Mouse (Mus musculus): Measurements from ENCODE around the gene Sik1. TPM values are rescaled to one million over a fixed set of nuclear protein-coding genes. Genes with fewer than 3 reads are reported as not detected.

Gene Sik1
- polyA plus RNA-seq, 1 experiment from 2014 or later, result 16.5 TPM

GRCm38 (mm10) chr17:31806496-31806895 lies 49.1 kb downstream of the Sik1 start:
- no peak for ATAC-seq (ENCODE audit: low FRiP score)
- H3K27ac ChIP-seq, result peak overlapping the region; percentile 3; the same call in 1 of the 2 replicates
- H3K4me3 ChIP-seq, result no peak overlapping the region
- H3K9me3 ChIP-seq (replicated peaks), result no peaks in the 10 kb centered on the region
- H3K9ac ChIP-seq, result no peak overlapping the region
- H3K36me3 ChIP-seq, result no peaks in the 10 kb centered on the region
- H3K4me2 ChIP-seq (replicated peaks), result no peak overlapping the region
- H3K4me1 ChIP-seq, result peaks cover 8% of the 10 kb centered on the region
- WGBS, result 55% methylated on average over 3 of the region's 3 CpGs
- no peaks in the 10 kb centered on the region for H3K27me3 ChIP-seq

GRCm38 (mm10) chr17:31806025-31806424 lies 49.6 kb downstream of the Sik1 start:
- Histone ChIP-seq H3K36me3 (no peaks in the 10 kb centered on the region), H3K4me3 (no peak overlapping the region), H3K9ac (no peak overlapping the region), H3K27me3 (no peaks in the 10 kb centered on the region), H3K9me3 (replicated peaks) (no peaks in the 10 kb centered on the region), H3K27ac (0 out of 2 replicates have a peak overlapping the region, but pooled peaks have one; percentile 3), H3K4me2 (replicated peaks) (no peak overlapping the region), H3K4me1 (peaks cover 8% of the 10 kb centered on the region)
- 31% methylated on average over 8 of the region's 8 CpGs for WGBS
- no peak for ATAC-seq (ENCODE audit: low FRiP score)

- 78% methylated on average over 4 of the region's 4 CpGs for WGBS
- Histone ChIP-seq H3K27ac (no peak overlapping the region), H3K36me3 (no peaks in the 10 kb centered on the region), H3K9ac (no peak overlapping the region), H3K4me2 (replicated peaks) (no peak overlapping the region), H3K4me3 (no peak overlapping the region), H3K4me1 (peaks cover 8% of the 10 kb centered on the region), H3K9me3 (replicated peaks) (no peaks in the 10 kb centered on the region), H3K27me3 (no peaks in the 10 kb centered on the region)
- ATAC-seq (ENCODE audit: low FRiP score), result no peak
These were observed 50.0 kb downstream of the Sik1 start for GRCm38 (mm10) chr17:31805585-31805984.

GRCm38 (mm10) chr17:31802272-31803017 lies 53.2 kb downstream of the Sik1 start:
- H3K36me3 ChIP-seq, result no peaks in the 10 kb centered on the region
- no peaks in the 10 kb centered on the region for H3K9me3 ChIP-seq (replicated peaks)
- 60% methylated on average over 7 of the region's 7 CpGs for WGBS
- no peaks in the 10 kb centered on the region for H3K27me3 ChIP-seq
- ATAC-seq (ENCODE audit: low FRiP score), result no peak
- peaks cover 2% of the 10 kb centered on the region for H3K4me1 ChIP-seq
- H3K4me2 ChIP-seq (replicated peaks), result no peak overlapping the region
- no peak overlapping the region for H3K9ac ChIP-seq
- no peak overlapping the region for H3K27ac ChIP-seq
- no peak overlapping the region for H3K4me3 ChIP-seq

- Histone ChIP-seq H3K9me3 (replicated peaks) (no peaks in the 10 kb centered on the region), H3K36me3 (no peaks in the 10 kb centered on the region), H3K4me3 (no peak overlapping the region), H3K4me1 (no peaks in the 10 kb centered on the region; the same call in 1 of the 2 replicates), H3K4me2 (replicated peaks) (no peak overlapping the region), H3K27me3 (no peaks in the 10 kb centered on the region), H3K9ac (no peak overlapping the region), H3K27ac (no peak overlapping the region)
- ATAC-seq (ENCODE audit: low FRiP score), result no peak
- 90% methylated on average over 7 of the region's 7 CpGs for WGBS
These were observed 54.7 kb downstream of the Sik1 start for GRCm38 (mm10) chr17:31800852-31801363.

- WGBS, result 69% methylated on average over 4 of the region's 4 CpGs
- Histone ChIP-seq H3K9me3 (replicated peaks) (no peaks in the 10 kb centered on the region), H3K27me3 (no peaks in the 10 kb centered on the region), H3K4me1 (peaks cover 16% of the 10 kb centered on the region), H3K36me3 (no peaks in the 10 kb centered on the region), H3K9ac (no peak overlapping the region), H3K4me2 (replicated peaks) (no peak overlapping the region), H3K27ac (no peak overlapping the region), H3K4me3 (no peak overlapping the region)
- ATAC-seq (ENCODE audit: low FRiP score), result no peak
These were observed 59.7 kb downstream of the Sik1 start for GRCm38 (mm10) chr17:31795893-31796292.

Other genes starting within 250 kb of the Sik1 start
- 2.3 and 3.3 TPM in 2 replicates for gene Cbs, start 218.6 kb downstream of the Sik1 start, polyA plus RNA-seq (2016; fragmentation: Nextera tagmentation; extraction: Ambion mirVana)
- gene U2af1, start 196.9 kb downstream of the Sik1 start, polyA plus RNA-seq (2016; fragmentation: Nextera tagmentation; extraction: Ambion mirVana), result 293 and 303 TPM in 2 replicates
- not detected in 2 replicates for gene Cryaa, start 178.0 kb downstream of the Sik1 start, polyA plus RNA-seq (2016; fragmentation: Nextera tagmentation; extraction: Ambion mirVana)
- 44.7 and 45.4 TPM in 2 replicates for gene Rrp1b, start 180.3 kb upstream of the Sik1 start, polyA plus RNA-seq (2016; fragmentation: Nextera tagmentation; extraction: Ambion mirVana)
- 0.56 and 0.78 TPM in 2 replicates for gene Hsf2bp, start 180.5 kb upstream of the Sik1 start, polyA plus RNA-seq (2016; fragmentation: Nextera tagmentation; extraction: Ambion mirVana)